Mouse (Mus musculus): Measurements from ENCODE around the gene Kras.

- TF ChIP-seq CTCF (IDR thresholded peaks at IDR 0.05; ENCODE audit: low read depth) (no peak), EP300 (IDR thresholded peaks at IDR 0.05; ENCODE audit: low read depth) (no peak)
Measured at GRCm38 (mm10) chr6:145249291-145250184, 501 bp downstream of the Kras start.

All from heart, postnatal 0 days (tissue).